Mouse (Mus musculus): ENCODE data around the gene Zfp691. TPM values are rescaled to one million over a fixed set of nuclear protein-coding genes. Genes with fewer than 3 reads are reported as not detected.

Zfp691 gene
- polyA plus RNA-seq, 1 experiment from 2014 or later = 4.8 TPM

DNA sequence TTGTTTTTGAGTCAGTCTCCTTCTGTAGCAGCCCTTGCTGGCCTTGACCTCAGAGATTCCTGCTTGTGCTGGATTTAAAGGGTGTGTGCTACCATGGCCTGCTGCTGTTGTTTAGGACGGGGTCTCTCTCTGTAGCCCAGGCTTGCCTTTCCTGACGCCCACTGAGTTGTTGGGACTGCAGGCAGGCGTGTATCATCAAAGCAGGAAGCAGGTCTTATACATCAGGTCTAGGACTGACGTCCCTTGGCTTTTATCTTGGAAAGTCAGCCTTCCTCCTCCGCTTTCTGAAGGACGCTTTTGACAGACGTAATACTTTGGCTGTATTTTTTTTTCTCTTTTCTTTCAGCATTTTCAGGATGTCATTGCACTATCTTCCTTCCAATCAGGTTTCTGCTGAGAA, 8.1 kb downstream of the Zfp691 start:
- Histone ChIP-seq H3K27ac (replicated peaks) (no peak overlapping the region), H3K27me3 (replicated peaks) (no peaks in the 10 kb centered on the region), H3K4me3 (replicated peaks) (no peak overlapping the region), H3K36me3 (peaks cover 19% of the 10 kb centered on the region), H3K4me1 (no peaks in the 10 kb centered on the region), H3K9ac (replicated peaks) (no peak overlapping the region), H3K9me3 (replicated peaks) (no peaks in the 10 kb centered on the region), H3K4me2 (no peak overlapping the region)
- whole genome bisulfite sequencing = 79% methylated on average over 7 of the region's 7 CpGs
- no peak for ATAC-seq (ENCODE audit: low FRiP score)

DNA sequence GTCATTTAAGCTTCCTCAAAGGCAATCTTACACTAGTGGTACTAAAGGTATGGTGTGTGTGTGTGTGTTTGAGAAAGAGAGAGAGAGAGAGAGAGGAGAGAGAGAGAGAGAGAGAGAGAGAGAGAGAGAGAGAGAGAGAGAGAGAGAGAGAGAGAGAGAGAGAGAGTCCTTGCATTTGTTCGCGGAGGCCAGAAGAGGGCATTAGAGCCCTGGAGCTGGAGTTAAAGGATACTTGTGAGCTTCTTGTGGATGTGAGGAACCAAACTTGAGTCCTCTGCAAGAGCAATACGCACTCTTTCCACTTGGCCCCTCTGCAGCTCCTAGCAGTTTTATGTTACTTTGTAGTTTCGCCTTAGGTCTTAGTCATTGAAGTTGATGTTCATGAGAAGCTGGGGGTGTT, 11.0 kb downstream of the Zfp691 start:
- WGBS = 76% methylated on average over 4 of the region's 4 CpGs
- ATAC-seq (ENCODE audit: low FRiP score) = no peak
- Histone ChIP-seq H3K4me3 (replicated peaks) (no peak overlapping the region), H3K27ac (replicated peaks) (no peak overlapping the region), H3K36me3 (no peaks in the 10 kb centered on the region), H3K9me3 (replicated peaks) (no peaks in the 10 kb centered on the region), H3K27me3 (replicated peaks) (no peaks in the 10 kb centered on the region), H3K4me1 (no peaks in the 10 kb centered on the region), H3K9ac (replicated peaks) (no peak overlapping the region), H3K4me2 (no peak overlapping the region)

DNA sequence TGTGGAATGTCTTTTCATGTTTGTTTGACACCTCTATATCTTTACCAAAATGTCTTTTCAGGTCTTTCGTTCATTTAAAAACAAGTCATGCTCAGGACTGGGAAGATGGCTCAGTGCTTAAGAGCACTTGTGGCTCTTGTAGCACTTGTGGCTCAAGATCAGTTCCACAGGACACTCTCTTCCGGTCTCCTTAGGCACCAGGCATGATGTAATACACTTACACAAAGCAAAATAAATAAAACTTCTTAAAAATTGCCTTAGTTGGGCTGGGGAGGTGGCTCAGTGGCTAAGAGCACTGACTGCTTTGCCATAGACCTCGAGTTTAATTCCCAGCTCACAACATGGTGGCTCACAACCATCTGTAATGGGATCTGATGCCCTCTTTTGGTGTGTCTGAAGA, 12.6 kb downstream of the Zfp691 start:
- no peak overlapping the region for H3K27ac ChIP-seq (replicated peaks)
- H3K4me1 ChIP-seq = no peaks in the 10 kb centered on the region
- no peak overlapping the region for H3K4me2 ChIP-seq
- no peaks in the 10 kb centered on the region for H3K27me3 ChIP-seq (replicated peaks)
- H3K9ac ChIP-seq (replicated peaks) = no peak overlapping the region
- ATAC-seq (ENCODE audit: low FRiP score) = no peak
- no peaks in the 10 kb centered on the region for H3K36me3 ChIP-seq
- no peaks in the 10 kb centered on the region for H3K9me3 ChIP-seq (replicated peaks)
- H3K4me3 ChIP-seq (replicated peaks) = no peak overlapping the region
- 72% methylated on average over 3 of the region's 3 CpGs for WGBS

DNA sequence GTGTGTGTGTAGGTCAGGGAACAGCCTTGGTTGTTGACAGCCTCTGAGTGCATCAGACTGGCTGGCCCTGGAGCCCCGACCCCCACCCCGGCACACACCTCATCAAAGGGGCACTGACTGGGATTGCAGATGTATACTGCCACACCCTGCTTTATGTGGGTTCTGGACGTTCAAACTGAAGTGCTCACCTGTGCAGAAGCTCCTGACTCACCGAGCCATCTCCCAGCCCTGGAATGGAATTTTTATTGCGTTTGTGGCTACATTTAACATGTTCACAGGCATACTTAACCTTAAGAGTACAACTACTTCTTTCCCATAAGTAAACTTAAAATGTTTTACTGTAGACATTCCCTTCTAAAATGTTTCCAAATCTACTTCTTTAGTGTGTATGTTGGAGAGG, 16.1 kb downstream of the Zfp691 start:
- Histone ChIP-seq H3K9ac (replicated peaks) (no peak overlapping the region), H3K27me3 (replicated peaks) (no peaks in the 10 kb centered on the region), H3K4me2 (no peak overlapping the region), H3K4me3 (replicated peaks) (no peak overlapping the region), H3K27ac (replicated peaks) (no peak overlapping the region), H3K9me3 (replicated peaks) (no peaks in the 10 kb centered on the region), H3K4me1 (no peaks in the 10 kb centered on the region), H3K36me3 (no peaks in the 10 kb centered on the region)
- ATAC-seq (ENCODE audit: low FRiP score) = no peak
- WGBS = 82% methylated on average over 5 of the region's 5 CpGs

DNA sequence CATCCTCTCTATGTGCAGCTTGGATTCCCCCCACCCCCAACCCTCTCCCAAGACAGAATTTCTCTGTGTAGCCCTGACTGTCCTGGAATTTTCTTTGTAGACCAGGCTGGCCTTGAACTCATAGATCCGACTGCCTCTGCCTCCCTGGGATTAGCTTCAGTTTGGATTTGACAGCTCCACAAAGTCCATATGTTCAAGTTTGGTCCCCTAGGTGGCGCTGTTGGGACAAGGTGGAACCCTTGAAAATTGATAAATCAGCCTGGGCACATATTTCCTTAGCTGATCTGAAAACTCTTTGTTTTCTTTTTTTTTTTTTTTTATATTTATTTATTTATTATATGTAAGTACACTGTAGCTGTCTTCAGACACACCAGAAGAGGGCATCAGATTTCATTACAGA, 16.8 kb downstream of the Zfp691 start:
- Histone ChIP-seq H3K27me3 (replicated peaks) (no peaks in the 10 kb centered on the region), H3K4me1 (no peaks in the 10 kb centered on the region), H3K9ac (replicated peaks) (no peak overlapping the region), H3K9me3 (replicated peaks) (no peaks in the 10 kb centered on the region), H3K36me3 (no peaks in the 10 kb centered on the region), H3K4me3 (replicated peaks) (no peak overlapping the region), H3K4me2 (no peak overlapping the region), H3K27ac (replicated peaks) (no peak overlapping the region)
- ATAC-seq (ENCODE audit: low FRiP score) = no peak
- 32% methylated on average over 2 of the region's 2 CpGs for WGBS

DNA sequence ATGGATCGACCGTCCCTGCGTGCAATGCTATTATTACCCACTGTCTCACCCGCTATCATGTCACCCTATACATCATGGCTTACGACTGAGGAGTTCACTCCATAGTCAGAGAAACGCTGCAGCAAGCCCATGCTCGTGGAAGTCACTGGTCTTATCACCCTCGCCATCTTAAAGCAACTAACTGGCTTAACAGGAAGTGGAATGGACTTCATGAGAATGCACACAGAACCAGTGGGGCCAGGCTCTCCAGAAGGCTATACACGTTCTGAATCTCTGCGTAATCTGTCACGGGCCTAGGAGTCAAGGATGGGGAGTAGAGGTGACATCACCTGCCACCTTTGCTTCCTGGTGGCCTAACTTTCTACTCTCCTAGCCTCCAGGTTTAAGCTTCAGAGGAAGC, 25.3 kb downstream of the Zfp691 start:
- whole genome bisulfite sequencing = 88% methylated on average over 11 of the region's 11 CpGs
- no peak overlapping the region for H3K4me3 ChIP-seq (replicated peaks)
- no peak for ATAC-seq (ENCODE audit: low FRiP score)

DNA sequence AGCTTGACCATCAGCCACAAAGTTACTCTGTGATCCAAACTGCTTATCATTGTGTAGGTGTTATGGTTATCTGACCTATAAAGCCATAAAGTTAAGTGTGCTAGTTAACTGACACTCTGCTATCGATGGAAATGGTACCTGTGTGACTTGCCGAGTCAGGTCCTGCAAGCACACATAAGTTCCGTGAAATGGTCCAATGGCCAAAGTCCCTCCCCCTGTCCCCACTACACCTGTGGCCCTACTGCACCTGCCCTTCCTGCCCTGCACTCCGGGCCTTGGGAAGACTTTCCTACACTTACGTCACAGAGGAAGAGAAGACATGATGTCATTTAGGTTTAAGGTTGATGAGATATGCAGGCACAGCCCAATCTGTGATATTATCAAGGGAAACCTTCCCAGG, 26.6 kb downstream of the Zfp691 start:
- ATAC-seq (ENCODE audit: low FRiP score) = no peak
- WGBS = 88% methylated on average over 5 of the region's 5 CpGs

More for the DNA sequence above, 25.3 kb downstream of the Zfp691 start:
- no peak overlapping the region for H3K27ac ChIP-seq (replicated peaks)
- H3K36me3 ChIP-seq = no peaks in the 10 kb centered on the region
- H3K4me1 ChIP-seq = no peaks in the 10 kb centered on the region
- H3K9me3 ChIP-seq (replicated peaks) = no peaks in the 10 kb centered on the region
- no peak overlapping the region for H3K9ac ChIP-seq (replicated peaks)
- H3K4me2 ChIP-seq = no peak overlapping the region
- no peaks in the 10 kb centered on the region for H3K27me3 ChIP-seq (replicated peaks)

DNA sequence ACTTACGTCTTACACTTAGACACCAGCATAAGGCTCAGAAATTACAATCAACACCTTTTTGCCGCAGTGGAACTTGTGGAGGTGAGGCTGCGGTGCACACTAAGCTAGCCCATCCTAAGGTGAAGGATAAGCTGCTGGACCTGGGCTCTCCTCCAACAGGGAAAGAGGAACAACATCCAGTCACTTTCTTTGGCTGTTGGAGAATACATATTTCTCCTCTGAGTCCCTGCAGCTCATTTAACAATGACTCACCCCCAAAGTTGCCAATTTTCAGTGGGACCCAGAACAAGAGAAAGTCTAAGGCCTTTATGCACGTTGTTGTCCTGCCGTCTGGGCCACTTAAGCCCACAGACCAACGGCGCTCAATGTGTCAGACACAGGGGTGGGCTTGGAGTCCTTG, 27.2 kb downstream of the Zfp691 start:
- no peak overlapping the region for H3K9ac ChIP-seq (replicated peaks)
- H3K4me2 ChIP-seq = no peak overlapping the region
- ATAC-seq (ENCODE audit: low FRiP score) = no peak
- H3K36me3 ChIP-seq = no peaks in the 10 kb centered on the region
- no peak overlapping the region for H3K4me3 ChIP-seq (replicated peaks)
- no peak overlapping the region for H3K27ac ChIP-seq (replicated peaks)
- H3K4me1 ChIP-seq = 0 out of 2 replicates have a peak, but pooled peaks cover 3% of the 10 kb centered on the region
- 92% methylated on average over 7 of the region's 7 CpGs for WGBS
- H3K27me3 ChIP-seq (replicated peaks) = no peaks in the 10 kb centered on the region
- H3K9me3 ChIP-seq (replicated peaks) = no peaks in the 10 kb centered on the region

More for the DNA sequence above, 26.6 kb downstream of the Zfp691 start:
- Histone ChIP-seq H3K9me3 (replicated peaks) (no peaks in the 10 kb centered on the region), H3K4me1 (0 out of 2 replicates have a peak, but pooled peaks cover 2% of the 10 kb centered on the region), H3K4me2 (no peak overlapping the region), H3K36me3 (no peaks in the 10 kb centered on the region), H3K4me3 (replicated peaks) (no peak overlapping the region), H3K27me3 (replicated peaks) (no peaks in the 10 kb centered on the region), H3K27ac (replicated peaks) (no peak overlapping the region), H3K9ac (replicated peaks) (no peak overlapping the region)

DNA sequence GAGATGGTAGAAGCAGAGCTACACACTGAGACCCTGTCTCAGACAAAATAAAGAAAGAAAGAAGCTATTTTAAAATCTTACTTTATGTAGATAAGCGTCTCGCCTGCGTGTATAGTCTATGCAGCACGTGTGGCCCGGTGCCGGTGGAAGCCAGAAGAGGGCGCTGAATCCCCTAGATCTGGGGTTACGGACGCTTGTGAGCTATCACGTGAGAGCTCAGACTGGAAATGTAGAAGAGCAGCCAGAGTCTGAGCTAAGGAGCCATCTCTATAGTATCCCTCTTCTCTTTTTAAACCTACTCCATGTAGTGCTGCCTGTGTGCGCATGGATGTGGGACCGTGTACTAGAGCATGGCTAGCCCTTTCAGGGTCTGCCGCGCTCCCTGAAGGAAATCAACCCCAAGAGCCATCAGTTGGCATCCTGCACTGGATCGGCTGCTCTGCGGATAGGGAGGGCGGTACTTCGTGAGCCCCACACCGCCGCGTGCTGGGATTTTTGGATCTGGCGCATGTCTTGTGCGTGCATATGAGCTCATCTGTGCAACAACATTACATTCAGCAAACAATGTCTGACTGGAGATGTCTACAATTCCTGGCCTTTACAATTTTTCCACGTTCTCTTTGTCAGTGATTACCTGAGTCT, 31.6 kb downstream of the Zfp691 start:
- peak overlapping the region; percentile 78 for H3K27ac ChIP-seq (replicated peaks)
- H3K9ac ChIP-seq (replicated peaks) = no peak overlapping the region
- peak overlapping the region; percentile 57 for H3K4me2 ChIP-seq
- 28% methylated on average over 24 of the region's 24 CpGs for WGBS
- no peaks in the 10 kb centered on the region for H3K27me3 ChIP-seq (replicated peaks)
- H3K36me3 ChIP-seq = no peaks in the 10 kb centered on the region
- H3K9me3 ChIP-seq (replicated peaks) = no peaks in the 10 kb centered on the region
- peaks cover 19% of the 10 kb centered on the region for H3K4me1 ChIP-seq
- ATAC-seq (ENCODE audit: low FRiP score) = peak; percentile 82
- peak overlapping the region; percentile 31 for H3K4me3 ChIP-seq (replicated peaks)

DNA sequence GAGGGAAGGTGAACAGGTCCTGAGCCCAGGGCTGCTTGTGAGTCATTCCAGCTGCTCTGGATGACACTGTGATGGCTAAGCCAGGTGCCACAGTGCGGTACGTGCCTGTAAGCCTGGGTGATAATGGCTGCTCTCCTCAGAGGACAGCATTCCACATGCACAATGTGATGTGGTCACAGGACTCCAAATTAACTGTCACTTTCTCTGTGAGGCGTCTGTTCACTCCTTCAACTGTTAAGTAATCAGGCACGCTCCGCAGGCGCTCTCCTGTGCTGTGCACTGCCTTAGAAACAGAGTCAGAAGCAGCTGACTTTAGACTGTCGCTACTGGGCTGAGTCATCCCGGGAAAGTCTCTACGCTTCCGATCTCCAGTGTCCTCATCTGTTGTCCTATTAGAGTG, 32.8 kb downstream of the Zfp691 start:
- 42% methylated on average over 10 of the region's 10 CpGs for WGBS
- no peaks in the 10 kb centered on the region for H3K9me3 ChIP-seq (replicated peaks)
- no peak overlapping the region for H3K9ac ChIP-seq (replicated peaks)
- H3K4me2 ChIP-seq = no peak overlapping the region
- H3K27ac ChIP-seq (replicated peaks) = no peak overlapping the region
- H3K4me1 ChIP-seq = peaks cover 19% of the 10 kb centered on the region
- H3K36me3 ChIP-seq = peaks cover 4% of the 10 kb centered on the region; the same call in 1 of the 2 replicates
- no peak overlapping the region for H3K4me3 ChIP-seq (replicated peaks)
- no peaks in the 10 kb centered on the region for H3K27me3 ChIP-seq (replicated peaks)
- ATAC-seq (ENCODE audit: low FRiP score) = no peak

DNA sequence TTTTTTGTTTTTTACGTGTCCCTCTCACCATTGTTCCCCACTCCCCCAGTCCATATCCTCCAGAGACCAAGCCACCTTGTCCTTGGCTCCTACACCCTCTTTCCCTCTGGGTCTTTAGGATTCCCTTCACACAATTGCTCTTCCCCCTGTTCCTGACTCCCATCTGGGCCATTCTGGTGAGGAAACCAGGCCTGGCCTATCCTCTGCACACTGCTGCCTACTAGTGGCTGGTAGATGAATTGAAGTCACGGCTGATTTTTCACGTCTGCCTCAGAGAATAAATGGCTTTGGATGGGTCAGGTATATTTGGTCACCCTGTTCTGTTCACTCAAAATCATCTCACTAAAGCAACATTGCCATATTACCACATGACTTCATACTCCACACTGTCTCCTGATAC, 33.9 kb downstream of the Zfp691 start:
- no peak overlapping the region for H3K4me3 ChIP-seq (replicated peaks)
- no peaks in the 10 kb centered on the region for H3K9me3 ChIP-seq (replicated peaks)
- H3K9ac ChIP-seq (replicated peaks) = no peak overlapping the region
- peaks cover 13% of the 10 kb centered on the region for H3K36me3 ChIP-seq
- 42% methylated on average over 3 of the region's 3 CpGs for WGBS
- H3K27ac ChIP-seq (replicated peaks) = no peak overlapping the region
- no peaks in the 10 kb centered on the region for H3K27me3 ChIP-seq (replicated peaks)
- no peak for ATAC-seq (ENCODE audit: low FRiP score)
- H3K4me2 ChIP-seq = no peak overlapping the region
- H3K4me1 ChIP-seq = peaks cover 19% of the 10 kb centered on the region

DNA sequence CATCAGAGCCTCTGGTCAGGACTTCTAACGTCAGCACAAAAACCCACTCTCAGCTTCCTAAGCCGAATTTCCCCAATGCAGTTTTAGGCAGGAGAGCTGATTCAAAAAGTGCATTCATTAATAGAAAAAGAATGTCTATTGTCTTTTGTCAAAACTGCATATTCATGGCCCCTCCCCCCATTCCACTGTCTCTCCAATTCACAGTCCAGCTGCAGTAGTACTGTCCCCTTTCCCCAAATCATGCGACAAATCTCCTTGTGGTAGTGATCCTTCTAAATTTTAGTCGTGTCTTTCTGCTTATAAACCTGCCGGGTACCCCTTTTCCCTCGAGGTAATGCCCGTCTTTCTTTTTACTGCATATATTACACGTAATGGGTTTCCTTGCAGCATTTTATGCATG, 35.2 kb downstream of the Zfp691 start:
- 0 out of 2 replicates have a peak overlapping the region, but pooled peaks have one; percentile 35 for H3K9ac ChIP-seq (replicated peaks)
- no peaks in the 10 kb centered on the region for H3K27me3 ChIP-seq (replicated peaks)
- H3K27ac ChIP-seq (replicated peaks) = peak overlapping the region; percentile 46; the same call in 1 of the 2 replicates
- H3K4me2 ChIP-seq = peak overlapping the region; percentile 64
- 46% methylated on average over 8 of the region's 8 CpGs for WGBS
- H3K9me3 ChIP-seq (replicated peaks) = no peaks in the 10 kb centered on the region
- ATAC-seq (ENCODE audit: low FRiP score) = peak; percentile 18; the same call in 1 of the 2 replicates
- H3K36me3 ChIP-seq = peaks cover 26% of the 10 kb centered on the region
- H3K4me3 ChIP-seq (replicated peaks) = peak overlapping the region; percentile 28
- peaks cover 19% of the 10 kb centered on the region for H3K4me1 ChIP-seq
